Mouse (Mus musculus) stomach, postnatal 0 days (tissue): ENCODE results near the gene Maff.

Source experiments
- CTCF ChIP-seq: IDR thresholded peaks from 2 replicates; pipeline ENCODE4 v1.5.1; 2016; ENCODE audit warnings: antibody characterized with exemption, low read depth, mild to moderate bottlenecking, moderate library complexity
- EP300 ChIP-seq: optimal IDR thresholded peaks from 2 replicates; pipeline ENCODE3; 2016; ENCODE audit warnings: antibody characterized with exemption

- TF ChIP-seq EP300 (no peak), CTCF (no peak)
Observed at GRCm38 (mm10) chr15:79330521-79330920, 15.9 kb upstream of the Maff start.
